Mouse (Mus musculus) left cerebral cortex, postnatal 25 days (tissue): Measurements from ENCODE around the gene Zfp810. TPM values are rescaled to one million over a fixed set of nuclear protein-coding genes. Genes with fewer than 3 reads are reported as not detected.
A peak's percentile ranks its signal among the peaks of the same experiment; 100 is the strongest.
"Not testable (repeated sequence)": the region's sequence is repeated elsewhere in the genome, so short reads cannot be mapped to it uniquely, and the experiment has no call there.

Experiments
- DNase-seq, 2 experiments: peaks; one replicate each; pipeline ENCODE4 v3.0.0; 2022; ENCODE audit warnings: low spot score in 2 of 2, mixed read lengths in 1 of 2
- intact Hi-C: fragments of 180-260 bp; cut with DNase I; formaldehyde crosslinking; loops from one replicate; pipeline ENCODE4 v1.15.1; 2025
- total RNA-seq, 2 experiments: library from RNA; stranded (reverse); gene quantifications; 2 replicates each; pipeline ENCODE4 v1.2.3; 2021

Gene Zfp810
- 10 to 100 TPM; 17.2 to 17.7 TPM for total RNA-seq

GRCm38 (mm10) chr9:22307156-22307919 is at the start of gene Zfp810:
Zfp810 (minus strand) TSS chr9:22307648.
- intact Hi-C loops = loop anchor here (2.0 kb wide), 1 partner anchor 99 kb away; no protein-coding TSS in a partner anchor
- DNase-seq = peak; percentile 94 to 98

DNA sequence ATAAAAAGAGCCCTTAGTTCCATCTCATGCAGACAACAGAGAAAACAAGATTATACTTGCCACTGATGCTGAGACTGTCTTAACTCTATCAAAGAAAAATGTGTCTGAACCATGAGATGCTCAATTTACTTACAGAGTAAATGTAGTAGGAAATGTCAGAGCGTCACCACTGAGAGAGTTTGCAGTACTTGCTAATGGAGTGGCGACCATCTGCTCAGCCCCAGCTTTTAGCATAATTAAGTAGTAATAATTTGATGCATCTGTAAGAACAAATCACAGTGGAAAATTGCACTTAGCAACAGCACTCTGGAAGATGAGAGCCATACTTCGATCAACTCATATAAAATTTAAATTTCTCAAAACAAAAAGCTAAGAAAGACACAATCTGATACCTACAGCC is 48.5 kb upstream of the Zfp810 start:
- no peak for DNase-seq
- intact Hi-C loops = no loop called here

DNA sequence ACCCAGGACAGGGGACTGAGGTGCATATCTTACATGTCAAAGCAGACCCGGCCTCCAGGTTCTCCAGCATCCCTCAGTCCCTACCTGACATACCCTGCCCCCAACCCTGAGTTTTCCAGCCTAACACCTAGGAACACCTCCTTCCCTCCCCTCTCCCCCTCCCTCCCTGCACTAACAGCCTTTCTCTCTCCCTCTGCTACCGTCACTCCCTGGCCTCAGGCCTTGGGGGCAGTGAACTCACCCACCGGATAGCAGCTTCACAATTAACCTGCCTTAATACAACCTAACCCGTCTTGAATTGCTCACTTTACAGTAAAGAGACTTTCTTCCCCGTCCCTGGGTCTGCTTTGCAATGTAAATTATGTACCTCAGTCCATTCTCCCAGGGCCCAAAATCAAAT is 46.5 kb upstream of the Zfp810 start:
- no peak for DNase-seq
- intact Hi-C loops = no loop called here

DNA sequence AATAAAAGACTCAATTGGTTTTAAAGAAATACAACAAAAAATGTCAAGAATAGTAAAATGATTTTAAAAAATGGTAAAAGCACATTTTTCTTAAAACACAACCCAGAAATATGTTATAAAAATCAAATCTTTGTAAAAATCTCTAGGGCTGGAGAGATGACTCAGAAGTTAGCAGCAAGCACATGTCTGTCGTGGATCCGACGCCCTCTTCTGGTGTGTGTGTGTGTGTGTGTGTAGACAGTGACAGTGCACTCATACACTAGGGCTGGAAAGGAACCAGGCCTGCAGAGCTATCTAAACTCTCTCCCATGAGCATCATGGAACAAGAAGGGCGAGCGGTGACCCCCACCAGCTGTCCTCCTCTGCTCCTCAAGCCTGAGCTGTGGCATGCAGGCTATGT is 46.0 kb upstream of the Zfp810 start:
- intact Hi-C loops = no loop called here
- DNase-seq = no peak

DNA sequence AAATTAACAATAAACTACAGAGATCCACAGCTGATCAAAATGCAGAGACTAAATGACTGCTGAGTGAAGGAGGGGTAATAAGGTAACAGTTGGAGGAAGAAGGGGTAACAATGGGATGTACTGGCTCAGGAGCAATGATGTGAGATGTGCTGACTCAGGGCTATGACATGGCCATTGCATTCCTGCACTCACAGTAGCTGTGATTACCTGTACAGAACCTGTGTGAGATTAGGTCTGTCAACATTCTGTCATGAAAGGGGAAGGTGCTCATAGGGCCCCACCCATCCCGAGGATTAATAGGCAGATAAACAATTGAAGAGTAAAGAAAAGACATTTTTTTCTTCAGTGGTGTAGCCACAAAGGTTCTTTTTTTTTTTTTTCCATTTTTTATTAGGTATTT is 32.9 kb upstream of the Zfp810 start:
- no peak for DNase-seq
- intact Hi-C loops = no loop called here

GRCm38 (mm10) chr9:22337217-22337616 is 29.8 kb upstream of the Zfp810 start:
- intact Hi-C loops = no loop called here

DNA sequence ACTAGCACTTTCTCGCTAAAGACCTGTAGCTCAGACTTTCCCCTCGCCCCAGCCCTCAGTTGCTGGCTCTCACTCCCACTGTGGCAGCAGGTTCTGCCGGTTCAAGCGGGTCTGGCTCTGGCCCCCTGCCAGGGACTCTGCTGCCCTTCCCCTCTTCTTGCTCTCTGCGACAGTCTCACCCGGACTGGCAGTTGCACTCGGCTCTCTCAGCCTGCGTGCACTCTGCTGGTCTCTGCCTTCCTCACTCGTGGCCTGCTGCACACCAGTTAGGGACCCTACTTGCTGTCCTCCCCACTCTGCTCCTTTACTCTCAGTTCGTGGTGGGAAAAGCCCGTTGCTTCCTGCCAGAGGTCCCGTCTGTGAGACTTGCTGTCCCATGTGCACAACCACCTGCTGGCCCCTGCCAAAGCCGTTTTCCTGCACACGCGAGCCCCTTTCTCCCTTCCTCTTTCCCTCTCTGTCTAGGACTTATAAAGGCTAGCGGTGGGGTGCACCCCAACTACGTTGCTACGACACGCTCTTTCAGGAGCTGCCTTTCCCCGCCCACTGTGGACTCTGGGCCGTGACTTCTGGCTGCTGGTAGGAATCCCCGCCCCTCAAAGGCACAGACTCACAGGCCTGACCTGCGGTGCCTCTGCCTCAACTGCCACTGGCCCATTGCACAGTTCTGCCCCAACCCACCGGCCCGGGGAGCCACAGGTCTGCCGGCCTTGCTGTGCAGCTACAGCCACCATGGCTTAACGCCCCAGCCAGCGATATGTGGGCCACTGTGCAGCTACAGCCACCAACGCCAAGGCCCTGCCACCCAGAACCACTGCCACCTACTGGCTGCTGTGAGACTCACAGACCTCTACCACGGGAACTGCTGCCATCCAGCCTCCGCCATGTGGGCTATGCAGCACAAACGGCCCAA is 20.3 kb upstream of the Zfp810 start:
- peak; percentile 75 to 76 for DNase-seq
- intact Hi-C loops = no loop called here

More at GRCm38 (mm10) chr9:22337217-22337616, 29.8 kb upstream of the Zfp810 start:
- no peak for DNase-seq

DNA sequence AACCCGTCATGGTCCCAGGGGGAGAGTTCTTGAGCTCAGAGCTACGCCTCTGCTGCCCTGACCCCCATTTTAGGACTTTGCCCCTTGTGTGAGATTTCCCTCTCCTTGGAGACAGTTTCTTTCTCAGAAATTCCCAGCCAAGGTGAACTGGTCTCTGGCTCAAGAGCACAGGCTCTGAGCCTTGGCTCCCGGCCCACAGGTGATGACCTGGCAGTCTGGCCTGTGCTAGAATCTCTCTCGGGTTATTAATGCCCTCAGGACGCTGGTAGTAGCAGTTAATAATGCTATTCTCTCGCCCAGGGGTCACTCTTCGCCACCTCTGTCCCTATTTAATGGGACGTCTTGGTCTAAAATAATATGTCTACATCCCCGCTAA is 19.6 kb upstream of the Zfp810 start:
- intact Hi-C loops = no loop called here
- no peak for DNase-seq

- intact Hi-C loops = no loop called here
Measured at GRCm38 (mm10) chr9:22324579-22324978, 17.1 kb upstream of the Zfp810 start.

DNA sequence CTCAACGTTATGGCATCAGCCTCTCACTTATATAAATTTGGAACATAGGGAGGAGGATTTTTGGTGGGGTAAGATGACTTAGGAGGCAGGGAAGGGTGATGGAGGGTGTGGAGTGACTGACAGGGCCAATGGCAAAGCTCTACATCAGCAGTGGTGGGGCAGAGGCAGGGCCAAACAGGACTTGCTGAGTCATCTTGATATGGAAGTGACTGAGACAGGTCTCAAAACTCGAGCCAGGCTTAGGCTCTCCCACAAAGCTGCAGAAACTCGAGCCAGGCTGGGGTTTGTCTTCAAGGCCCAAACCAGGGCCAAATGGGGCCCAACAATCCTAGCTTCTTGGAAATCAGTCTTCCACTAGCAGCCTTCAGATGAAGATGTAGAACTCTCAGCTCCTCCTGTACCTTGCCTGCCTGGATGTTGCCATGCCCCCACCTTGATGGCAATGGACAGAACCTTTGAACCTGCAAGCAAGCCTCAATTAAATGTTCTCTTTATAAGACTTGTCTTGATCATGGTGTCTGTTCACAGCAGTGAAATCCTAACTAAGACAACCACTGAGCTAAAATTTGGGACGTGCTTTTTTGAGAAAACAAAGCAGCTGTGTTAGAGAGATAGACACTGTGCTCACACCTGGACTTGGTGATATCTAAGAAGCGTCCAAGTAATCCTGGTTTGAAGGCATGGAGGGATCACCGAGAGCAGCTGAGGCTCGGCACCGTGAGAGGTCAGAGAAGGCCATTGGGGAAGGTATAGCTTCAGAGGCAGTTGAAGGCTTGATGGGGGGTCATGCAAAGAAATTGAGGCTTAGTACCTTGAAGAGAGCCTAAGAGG is 15.1 kb upstream of the Zfp810 start:
- intact Hi-C loops = no loop called here
- DNase-seq = no peak

More at GRCm38 (mm10) chr9:22324579-22324978, 17.1 kb upstream of the Zfp810 start:
- no peak for DNase-seq

GRCm38 (mm10) chr9:22319109-22319508 is 11.7 kb upstream of the Zfp810 start:
- DNase-seq = no peak
- intact Hi-C loops = no loop called here

- intact Hi-C loops, DNase-seq: not testable (repeated sequence)
Measured at GRCm38 (mm10) chr9:22316047-22316446, 8.6 kb upstream of the Zfp810 start.

DNA sequence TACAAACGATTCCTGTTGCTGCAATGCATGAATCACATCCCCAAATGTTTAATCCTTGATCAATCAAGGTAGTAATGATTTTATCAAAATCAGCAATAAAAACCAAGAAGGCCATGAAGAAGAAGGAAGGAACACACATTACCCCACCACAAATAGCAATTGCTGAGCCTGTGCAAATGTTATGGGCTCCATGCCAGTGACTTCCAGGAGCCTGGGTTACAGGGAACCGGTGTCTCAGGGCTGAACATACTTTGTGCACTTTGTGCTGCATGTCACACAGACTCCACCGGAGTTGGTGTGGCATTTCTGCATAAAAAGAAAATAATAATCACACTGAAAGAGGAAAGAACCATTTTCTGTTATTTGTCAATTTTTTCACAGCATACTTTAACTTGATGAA is 6.6 kb upstream of the Zfp810 start:
- intact Hi-C loops = no loop called here

GRCm38 (mm10) chr9:22313218-22313617 is 5.8 kb upstream of the Zfp810 start:
- DNase-seq = no peak
- intact Hi-C loops = no loop called here

More for the DNA sequence above, 6.6 kb upstream of the Zfp810 start:
- no peak for DNase-seq

- intact Hi-C loops = no loop called here
- DNase-seq = no peak
Measured at GRCm38 (mm10) chr9:22309651-22310050, 2.2 kb upstream of the Zfp810 start.

GRCm38 (mm10) chr9:22307920-22308262 is 443 bp upstream of the Zfp810 start:
- DNase-seq = not testable (repeated sequence)
- intact Hi-C loops = loop anchor here (2.0 kb wide), 1 partner anchor 99 kb away; no protein-coding TSS in a partner anchor

GRCm38 (mm10) chr9:22306726-22307125 is 722 bp downstream of the Zfp810 start:
- peak; percentile 7 to 10 for DNase-seq
- intact Hi-C loops = loop anchor here (2.0 kb wide), 1 partner anchor 100 kb away; no protein-coding TSS in a partner anchor

DNA sequence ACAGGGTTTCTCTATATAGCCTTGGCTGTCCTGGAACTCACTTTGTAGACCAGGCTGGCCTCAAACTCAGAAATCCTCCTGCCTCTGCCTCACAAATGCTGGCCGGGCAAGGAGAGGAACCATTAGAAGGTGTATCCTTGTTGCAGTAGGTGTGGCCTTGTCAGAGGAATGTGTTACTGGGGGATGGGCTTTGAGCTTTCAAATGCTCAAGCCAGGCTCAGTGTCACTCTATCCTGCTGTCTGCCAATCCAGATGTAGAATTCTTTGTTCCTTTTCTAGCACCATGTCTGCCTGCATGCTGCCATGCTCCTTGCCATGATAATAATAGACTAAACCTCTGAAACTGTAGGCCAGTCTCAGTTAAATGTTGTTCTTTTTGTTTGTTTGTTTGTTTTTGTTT is 5.2 kb downstream of the Zfp810 start:
- no peak for DNase-seq
- intact Hi-C loops = no loop called here

DNA sequence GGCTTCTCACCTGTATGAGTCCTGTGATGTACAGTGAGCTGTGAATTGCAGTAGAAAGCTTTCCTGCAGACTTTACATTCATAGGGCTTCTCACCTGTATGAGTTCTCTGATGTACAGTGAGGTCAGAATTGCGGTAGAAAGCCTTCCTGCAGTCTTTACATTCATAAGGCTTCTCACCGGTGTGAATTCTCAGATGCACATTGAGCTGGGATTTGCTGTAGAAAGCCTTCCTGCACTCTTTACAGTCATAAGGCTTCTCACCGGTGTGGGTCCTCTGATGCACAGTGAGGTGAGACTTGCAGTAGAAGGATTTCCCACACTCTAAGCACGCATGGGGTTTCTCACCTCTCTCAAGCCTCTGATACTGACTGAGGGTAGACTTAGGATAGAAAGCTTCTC is 28.7 kb downstream of the Zfp810 start:
- no peak for DNase-seq
- intact Hi-C loops = no loop called here

GRCm38 (mm10) chr9:22268886-22269285 is 38.6 kb downstream of the Zfp810 start:
- DNase-seq = no peak
- intact Hi-C loops = no loop called here
